Mouse (Mus musculus): ENCODE results near the gene Gm4767. TPM values are rescaled to one million over a fixed set of nuclear protein-coding genes. Genes with fewer than 3 reads are reported as not detected.
"Not testable (repeated sequence)": the region's sequence is repeated elsewhere in the genome, so short reads cannot be mapped to it uniquely, and the experiment has no call there.

Gm4767 gene
- polyA plus RNA-seq (2014; fragmentation: Nextera tagmentation; extraction: Ambion mirVana) = 3.7 and 3.8 TPM in 2 replicates

GRCm38 (mm10) chr10:81811899-81812298 lies at the start of gene Gm4767:
Gene Gm4767, plus strand, starts transcription at chr10:81812186.
- not testable (repeated sequence) for H3K9ac ChIP-seq (ENCODE audit: low read length); H3K27ac ChIP-seq (ENCODE audit: low read depth, low read length); ATAC-seq (replicated peaks; ENCODE audit: low FRiP score); H3K4me1 ChIP-seq (replicated peaks; ENCODE audit: control insufficient read depth, insufficient read depth, low read length); H3K4me2 ChIP-seq (ENCODE audit: low read depth, low read length, severe bottlenecking); H3K4me3 ChIP-seq (ENCODE audit: low read depth, low read length); H3K36me3 ChIP-seq (ENCODE audit: control insufficient read depth, insufficient read depth, low read length); H3K27me3 ChIP-seq (ENCODE audit: control insufficient read depth, insufficient read depth, low read length); DNase-seq (ENCODE audit: low spot score); H3K9me3 ChIP-seq (ENCODE audit: control insufficient read depth, low read length)
- 52% methylated on average over 10 of the region's 20 CpGs for WGBS

- WGBS = no CpG with 5 or more reads among the region's 43 CpGs
- DNase-seq (ENCODE audit: low spot score) = not testable (repeated sequence)
- peak; percentile 99 for ATAC-seq (replicated peaks; ENCODE audit: low FRiP score)
These were observed 41.2 kb upstream of the Gm4767 start, which contains the start of gene Gm3055 for GRCm38 (mm10) chr10:81770506-81771403. Gene Gm3055, minus strand, starts transcription at chr10:81771161.

GRCm38 (mm10) chr10:81771404-81771777 lies 40.6 kb upstream of the Gm4767 start:
- H3K9ac ChIP-seq (ENCODE audit: low read length); H3K27me3 ChIP-seq (ENCODE audit: control insufficient read depth, insufficient read depth, low read length); H3K4me1 ChIP-seq (replicated peaks; ENCODE audit: control insufficient read depth, insufficient read depth, low read length); H3K36me3 ChIP-seq (ENCODE audit: control insufficient read depth, insufficient read depth, low read length); H3K4me3 ChIP-seq (ENCODE audit: low read depth, low read length); H3K9me3 ChIP-seq (ENCODE audit: control insufficient read depth, low read length); H3K4me2 ChIP-seq (ENCODE audit: low read depth, low read length, severe bottlenecking); H3K27ac ChIP-seq (ENCODE audit: low read depth, low read length); DNase-seq (ENCODE audit: low spot score): not testable (repeated sequence)
- ATAC-seq (replicated peaks; ENCODE audit: low FRiP score) = peak; percentile 22
- WGBS = no CpG with 5 or more reads among the region's 3 CpGs

More at GRCm38 (mm10) chr10:81770506-81771403, 41.2 kb upstream of the Gm4767 start, which contains the start of gene Gm3055:
- H3K9me3 ChIP-seq (ENCODE audit: control insufficient read depth, low read length); H3K27ac ChIP-seq (ENCODE audit: low read depth, low read length); H3K9ac ChIP-seq (ENCODE audit: low read length); H3K4me1 ChIP-seq (replicated peaks; ENCODE audit: control insufficient read depth, insufficient read depth, low read length); H3K4me2 ChIP-seq (ENCODE audit: low read depth, low read length, severe bottlenecking); H3K27me3 ChIP-seq (ENCODE audit: control insufficient read depth, insufficient read depth, low read length); H3K4me3 ChIP-seq (ENCODE audit: low read depth, low read length); H3K36me3 ChIP-seq (ENCODE audit: control insufficient read depth, insufficient read depth, low read length): not testable (repeated sequence)

GRCm38 (mm10) chr10:81846219-81846618 lies 34.2 kb downstream of the Gm4767 start:
- H3K36me3 ChIP-seq (ENCODE audit: control insufficient read depth, insufficient read depth, low read length); H3K4me2 ChIP-seq (ENCODE audit: low read depth, low read length, severe bottlenecking); H3K27ac ChIP-seq (ENCODE audit: low read depth, low read length); H3K4me1 ChIP-seq (replicated peaks; ENCODE audit: control insufficient read depth, insufficient read depth, low read length); H3K4me3 ChIP-seq (ENCODE audit: low read depth, low read length); H3K9ac ChIP-seq (ENCODE audit: low read length); DNase-seq (ENCODE audit: low spot score); H3K27me3 ChIP-seq (ENCODE audit: control insufficient read depth, insufficient read depth, low read length); H3K9me3 ChIP-seq (ENCODE audit: control insufficient read depth, low read length): not testable (repeated sequence)
- no CpG with 5 or more reads among the region's 18 CpGs for WGBS
- ATAC-seq (replicated peaks; ENCODE audit: low FRiP score) = peak; percentile 61; the same call in 1 of the 2 replicates

GRCm38 (mm10) chr10:81863409-81864407 lies 51.7 kb downstream of the Gm4767 start, which contains the start of gene Gm32687:
Gene Gm32687, plus strand, starts transcription at chr10:81863934.
- not testable (repeated sequence) for H3K27me3 ChIP-seq (ENCODE audit: control insufficient read depth, insufficient read depth, low read length); H3K4me3 ChIP-seq (ENCODE audit: low read depth, low read length); DNase-seq (ENCODE audit: low spot score); H3K4me2 ChIP-seq (ENCODE audit: low read depth, low read length, severe bottlenecking); H3K9me3 ChIP-seq (ENCODE audit: control insufficient read depth, low read length); H3K9ac ChIP-seq (ENCODE audit: low read length); H3K4me1 ChIP-seq (replicated peaks; ENCODE audit: control insufficient read depth, insufficient read depth, low read length); H3K36me3 ChIP-seq (ENCODE audit: control insufficient read depth, insufficient read depth, low read length); H3K27ac ChIP-seq (ENCODE audit: low read depth, low read length)
- ATAC-seq (replicated peaks; ENCODE audit: low FRiP score) = peak; percentile 100
- 36% methylated on average over 3 of the region's 49 CpGs for WGBS

Other genes starting within 250 kb of the Gm4767 start
- 7.2 and 8.1 TPM in 2 replicates for gene Tle2, start 237.6 kb upstream of the Gm4767 start, polyA plus RNA-seq (2014; fragmentation: Nextera tagmentation; extraction: Ambion mirVana)
- 3.9 and 7.7 TPM in 2 replicates for gene Tle6, start 211.1 kb upstream of the Gm4767 start, polyA plus RNA-seq (2014; fragmentation: Nextera tagmentation; extraction: Ambion mirVana)
- gene BC025920, start 205.9 kb upstream of the Gm4767 start, polyA plus RNA-seq (2014; fragmentation: Nextera tagmentation; extraction: Ambion mirVana) = 1.6 and 2.1 TPM in 2 replicates
- gene Sirt6, start 184.4 kb upstream of the Gm4767 start, polyA plus RNA-seq (2014; fragmentation: Nextera tagmentation; extraction: Ambion mirVana) = 45.0 and 45.5 TPM in 2 replicates
- gene Ankrd24, start 183.6 kb upstream of the Gm4767 start, polyA plus RNA-seq (2014; fragmentation: Nextera tagmentation; extraction: Ambion mirVana) = 3.9 and 4.1 TPM in 2 replicates
- 5.0 and 5.2 TPM in 2 replicates for gene Gm10778, start 163.1 kb upstream of the Gm4767 start, polyA plus RNA-seq (2014; fragmentation: Nextera tagmentation; extraction: Ambion mirVana)
- gene Zfp433, start 107.4 kb upstream of the Gm4767 start, polyA plus RNA-seq (2014; fragmentation: Nextera tagmentation; extraction: Ambion mirVana) = 18.0 and 22.7 TPM in 2 replicates
- 13.9 and 16.5 TPM in 2 replicates for gene Gm3055, start 41.0 kb upstream of the Gm4767 start, polyA plus RNA-seq (2014; fragmentation: Nextera tagmentation; extraction: Ambion mirVana)
- gene Gm32687, start 51.7 kb downstream of the Gm4767 start, polyA plus RNA-seq (2014; fragmentation: Nextera tagmentation; extraction: Ambion mirVana) = 10.2 and 11.7 TPM in 2 replicates
- gene Zfp781, start 118.3 kb downstream of the Gm4767 start, polyA plus RNA-seq (2014; fragmentation: Nextera tagmentation; extraction: Ambion mirVana) = 5.6 and 5.8 TPM in 2 replicates
- gene Zfp873, start 235.9 kb downstream of the Gm4767 start, polyA plus RNA-seq (2014; fragmentation: Nextera tagmentation; extraction: Ambion mirVana) = 16.7 and 17.1 TPM in 2 replicates